Mouse (Mus musculus) cerebellum, postnatal 36 days (tissue): ENCODE results near the gene Gm3047.
"Not testable (repeated sequence)": the region's sequence is repeated elsewhere in the genome, so short reads cannot be mapped to it uniquely, and the experiment has no call there.

Experiments
- DNase-seq, 2 experiments: peaks; one replicate each; pipeline ENCODE4 v3.0.0; 2021 to 2022; ENCODE audit warnings: mixed read lengths in 2 of 2

Gm3047 gene

GRCm38 (mm10) chr14:4555105-4555504 lies at the start of gene Gm3047:
Gene Gm3047, plus strand, starts transcription at chr14:4555405.
- DNase-seq, result not testable (repeated sequence)
